In genomic region chr5:50509696-50510421, GRCm38 (mm10) we compare ENCODE assay signal across 23 mouse cellular contexts.
"Had no signal": no experiment of that assay in that cellular context is flagged by ENCODE, and none has a peak within 500 bp of the region (broad histone marks: within the 10 kb centered on the region; RNA-seq: fewer than 3 reads in every experiment).

No protein-coding gene starts in this region.

- H3K4me2 ChIP-seq: limb, embryonic 12.5 days; limb, embryonic 15.5 days; liver, embryonic 11.5 days; lung, embryonic 14.5 days; midbrain, embryonic 12.5 days; midbrain, embryonic 15.5 days; neural tube, embryonic 12.5 days; neural tube, embryonic 15.5 days had no signal

- H3K27me3 ChIP-seq: limb, embryonic 12.5 days; limb, embryonic 15.5 days; midbrain, embryonic 12.5 days; midbrain, embryonic 15.5 days; neural tube, embryonic 12.5 days; neural tube, embryonic 15.5 days had no signal

- ATAC-seq: liver, postnatal 0 days; lung, postnatal 0 days; midbrain, embryonic 15.5 days had no signal

- H3K9me3 ChIP-seq: limb, embryonic 12.5 days; limb, embryonic 15.5 days; midbrain, embryonic 12.5 days; midbrain, embryonic 15.5 days; neural tube, embryonic 12.5 days; neural tube, embryonic 15.5 days had no signal

- DNase-seq: kidney, postnatal 25 days; layer of hippocampus, adult 9-11 months; liver, postnatal 0 days; lung, embryonic 14.5 days; right cerebral cortex, adult 18-20 months; right cerebral cortex, postnatal 14 days; right cerebral cortex, postnatal 4 days; thymus, adult 2 months; thymus, postnatal 14 days; thymus, postnatal 4 days had no signal

- H3K4me3 ChIP-seq: layer of hippocampus, adult 2 months; limb, embryonic 12.5 days; limb, embryonic 15.5 days; midbrain, embryonic 12.5 days; midbrain, embryonic 15.5 days; neural tube, embryonic 12.5 days; neural tube, embryonic 15.5 days had no signal

- H3K27ac ChIP-seq: kidney, postnatal 0 days; layer of hippocampus, adult 2 months; limb, embryonic 12.5 days; limb, embryonic 15.5 days; liver, embryonic 14.5 days; macrophage; midbrain, embryonic 12.5 days; midbrain, embryonic 15.5 days; neural tube, embryonic 12.5 days; neural tube, embryonic 15.5 days; stomach, postnatal 0 days had no signal

- H3K9ac ChIP-seq: limb, embryonic 12.5 days; limb, embryonic 15.5 days; liver, embryonic 14.5 days; liver, postnatal 0 days; lung, embryonic 14.5 days; midbrain, embryonic 12.5 days; midbrain, embryonic 15.5 days; neural tube, embryonic 12.5 days; neural tube, embryonic 15.5 days had no signal

- H3K4me1 ChIP-seq: limb, embryonic 12.5 days; limb, embryonic 15.5 days; midbrain, embryonic 12.5 days; midbrain, embryonic 15.5 days; neural tube, embryonic 12.5 days; neural tube, embryonic 15.5 days had no signal

- H3K36me3 ChIP-seq: limb, embryonic 12.5 days; limb, embryonic 15.5 days; midbrain, embryonic 12.5 days; midbrain, embryonic 15.5 days; neural tube, embryonic 12.5 days; neural tube, embryonic 15.5 days had no signal
